Mouse (Mus musculus): ENCODE data around the gene Ccdc180.

GRCm38 (mm10) chr4:45971806-45972447 lies 81.8 kb downstream of the Ccdc180 start:
- TF ChIP-seq POLR2A (IDR thresholded peaks at IDR 0.05; ENCODE audit: insufficient read depth, low read depth, low read length) (peak; percentile 21; the same call in 1 of the 2 replicates), CTCF (IDR thresholded peaks at IDR 0.05; ENCODE audit: insufficient read depth, low read depth, low read length) (peak; percentile 57; the same call in 1 of the 2 replicates)

Data from olfactory bulb, adult 2 months (tissue).